Mouse (Mus musculus) liver, embryonic 14.5 days (tissue): ENCODE data around the gene Hdac9. TPM values are rescaled to one million over a fixed set of nuclear protein-coding genes. Genes with fewer than 3 reads are reported as not detected.

Experiments
- ATAC-seq: fragments of 200-750 bp; cut with Nextera tagmentation; 2 replicates; pipeline ENCODE4 v1.8.0; 2017; ENCODE audit warnings: moderate number of reproducible peaks, mild to moderate bottlenecking, moderate library complexity; ENCODE audit not compliant: insufficient read depth
- DNase-seq, 3 experiments: peaks; one replicate each; pipeline ENCODE4 v3.0.0-alpha.2; 2012 to 2013; ENCODE audit warnings: low read depth in 3 of 3, low spot score in 3 of 3
- H3K27ac ChIP-seq: fragments of 300-500 bp; sonication (generic); 2 replicates; pipeline ENCODE4 v1.5.1; 2014; ENCODE audit warnings: moderate library complexity, mild to moderate bottlenecking, control low read depth, inconsistent platforms
- H3K27me3 ChIP-seq: fragments of 300-500 bp; sonication (generic); 2 replicates; pipeline ENCODE4 v1.6.1; 2014; ENCODE audit warnings: mild to moderate bottlenecking, low read length, moderate library complexity; ENCODE audit not compliant: control insufficient read depth, insufficient read depth
- H3K36me3 ChIP-seq: fragments of 300-500 bp; sonication (generic); replicated peaks from 2 replicates; pipeline ENCODE4 v1.6.1; 2014; ENCODE audit warnings: low read depth; ENCODE audit not compliant: control insufficient read depth, insufficient read depth
- H3K4me1 ChIP-seq, 2 experiments: fragments of 200-500 bp in 1 of 2; fragments of 300-500 bp in 1 of 2; sonication (generic) in 1 of 2; replicated peaks; 2 replicates each; pipeline ENCODE4 v1.6.1; 2012 to 2014; ENCODE audit warnings: antibody characterized with exemption in 1 of 2, inconsistent platforms in 1 of 2, low read length in 1 of 2; ENCODE audit not compliant: control insufficient read depth in 2 of 2, insufficient read depth in 2 of 2
- H3K4me2 ChIP-seq: fragments of 300-500 bp; sonication (generic); 2 replicates; pipeline ENCODE4 v1.6.1; 2014; ENCODE audit warnings: low read depth, mild to moderate bottlenecking, control low read depth, moderate library complexity
- H3K4me3 ChIP-seq, 2 experiments: fragments of 200-500 bp in 1 of 2; fragments of 300-500 bp in 1 of 2; sonication (generic) in 1 of 2; 2 replicates each; pipeline ENCODE4 v1.5.1; 2012 to 2014; ENCODE audit warnings: low read depth in 2 of 2, low read length in 2 of 2, mild to moderate bottlenecking in 2 of 2, control low read depth in 1 of 2, inconsistent platforms in 1 of 2, moderate library complexity in 1 of 2; ENCODE audit not compliant: insufficient read depth in 1 of 2
- H3K9ac ChIP-seq: fragments of 300-500 bp; sonication (generic); replicated peaks from 2 replicates; pipeline ENCODE4 v1.6.1; 2014; ENCODE audit warnings: mild to moderate bottlenecking, control low read depth, moderate library complexity
- H3K9me3 ChIP-seq: fragments of 300-500 bp; sonication (generic); 2 replicates; pipeline ENCODE4 v1.6.1; 2016; ENCODE audit warnings: low read length, mixed read lengths; ENCODE audit not compliant: control insufficient read depth
- CTCF ChIP-seq: IDR thresholded peaks from 2 replicates; pipeline ENCODE4 v1.5.1; 2016; ENCODE audit warnings: antibody characterized with exemption, low read depth, control low read depth
- EP300 ChIP-seq: IDR thresholded peaks from 2 replicates; pipeline ENCODE4 v1.6.1; 2016; ENCODE audit warnings: antibody characterized with exemption, low read depth
- WGBS: fragments of 180-500 bp; shearing (Covaris S2); extraction: QIAGEN DNeasy Blood & Tissue Kit; methylation state at CpG from one replicate; pipeline ENCODE4 v1.1.7; 2014; ENCODE audit not compliant: insufficient replicate concordance; 5-methylcytosine and 5-hydroxymethylcytosine counted together
- polyA plus RNA-seq, 2 experiments: library from polyadenylated mRNA; depleted of rRNA in 1 of 2; stranded (reverse) in 1 of 2; unstranded in 1 of 2; fragments of >200 nt; fragmentation: Nextera tagmentation in 1 of 2; extraction: Ambion mirVana in 1 of 2; gene quantifications; 2 replicates each; pipeline versions ENCODE4 v1.2.1 to v1.2.3; 2012 to 2014

Hdac9 gene
- polyA plus RNA-seq, 2 experiments: 1.3 to 1.4 TPM

DNA sequence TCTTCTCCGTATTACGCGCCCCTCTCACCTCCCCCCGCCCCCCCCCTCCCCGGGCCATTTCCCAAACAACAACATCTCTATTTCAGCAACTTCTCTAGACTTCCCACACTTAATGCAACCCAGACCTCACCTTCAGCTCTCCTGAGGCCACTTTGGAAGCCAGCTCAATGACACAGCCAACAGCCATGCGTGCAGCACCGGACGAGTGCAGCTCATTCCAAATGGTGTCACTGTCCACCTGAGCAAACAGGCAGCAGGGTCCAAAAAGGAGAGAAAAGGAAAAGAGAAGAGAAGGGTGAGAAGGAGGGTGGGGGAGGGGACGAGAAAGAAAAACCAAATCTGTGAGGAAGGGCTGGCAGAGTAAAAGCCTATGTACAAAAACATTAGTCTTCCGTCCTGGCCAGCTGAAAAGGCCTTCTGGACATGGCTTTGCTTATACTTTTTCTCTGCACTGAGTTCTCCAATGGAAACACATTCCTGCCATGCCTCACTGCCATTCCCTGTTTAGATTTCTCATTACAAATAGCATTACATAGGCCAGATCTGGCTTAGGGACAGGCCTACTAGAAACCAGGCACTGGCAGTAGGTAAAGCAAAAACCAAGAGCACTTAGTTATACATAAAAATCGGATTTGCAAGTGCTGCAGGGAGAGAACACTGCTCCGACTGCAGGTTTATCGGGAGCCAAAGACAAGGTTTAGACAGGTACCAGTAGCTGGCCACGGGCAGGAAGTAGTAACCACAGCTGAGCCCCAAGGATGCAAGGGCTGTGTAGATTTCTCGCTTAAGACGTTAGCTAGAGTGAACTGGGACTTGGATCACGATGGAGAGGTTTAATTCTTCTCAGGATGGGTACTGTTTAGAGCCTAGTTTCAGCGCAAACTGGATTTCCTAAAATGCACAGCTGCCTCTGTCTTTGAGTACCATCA, 668.4 kb downstream of the Hdac9 start:
- ATAC-seq: no peak
- no peak overlapping the region for H3K4me2 ChIP-seq
- no peak overlapping the region for H3K9ac ChIP-seq

GRCm38 (mm10) chr12:34238796-34239195, 678.1 kb downstream of the Hdac9 start:
- H3K4me2 ChIP-seq: no peak overlapping the region
- TF ChIP-seq CTCF: no peak
- TF ChIP-seq EP300: no peak
- DNase-seq: no peak
- 64% methylated on average over 3 of the region's 3 CpGs for WGBS
- H3K36me3 ChIP-seq: no peaks in the 10 kb centered on the region
- H3K9ac ChIP-seq: no peak overlapping the region
- ATAC-seq: no peak
- H3K27ac ChIP-seq: no peak overlapping the region
- no peaks in the 10 kb centered on the region for H3K4me1 ChIP-seq
- no peaks in the 10 kb centered on the region for H3K9me3 ChIP-seq
- no peaks in the 10 kb centered on the region for H3K27me3 ChIP-seq
- H3K4me3 ChIP-seq: no peak overlapping the region

More for the DNA sequence above, 668.4 kb downstream of the Hdac9 start:
- no peak for TF ChIP-seq CTCF
- no peak for TF ChIP-seq EP300
- 49% methylated on average over 18 of the region's 18 CpGs for WGBS
- H3K4me3 ChIP-seq: no peak overlapping the region
- H3K9me3 ChIP-seq: no peaks in the 10 kb centered on the region
- no peak overlapping the region for H3K27ac ChIP-seq
- no peaks in the 10 kb centered on the region for H3K36me3 ChIP-seq
- no peaks in the 10 kb centered on the region for H3K4me1 ChIP-seq
- H3K27me3 ChIP-seq: no peaks in the 10 kb centered on the region
- DNase-seq: no peak

DNA sequence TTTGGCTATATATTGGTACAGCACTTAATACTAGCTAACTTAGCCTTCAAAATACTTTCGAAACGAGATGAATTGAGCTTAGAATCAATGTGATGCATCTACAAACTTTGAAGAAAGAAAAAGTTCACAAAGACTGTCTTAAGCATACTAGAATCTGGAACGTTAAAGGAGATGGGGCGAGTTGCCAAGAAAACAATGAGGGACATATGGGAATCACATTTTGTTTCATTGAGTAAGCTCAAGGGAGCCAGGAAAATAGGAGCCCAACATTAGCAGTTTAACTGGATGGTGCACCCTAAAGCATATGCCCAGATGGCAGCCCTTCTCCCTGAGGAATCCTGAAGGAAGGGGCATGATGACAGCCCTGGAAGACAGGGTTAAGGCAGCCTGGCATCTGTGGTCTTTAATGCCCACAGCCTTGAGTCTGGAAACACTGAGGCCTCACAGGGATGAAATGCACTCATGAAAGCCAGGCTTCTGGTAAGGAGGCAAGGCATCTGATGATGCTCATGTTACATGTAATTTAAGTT, 685.2 kb downstream of the Hdac9 start:
- Histone ChIP-seq H3K27me3 (no peaks in the 10 kb centered on the region), H3K9me3 (no peaks in the 10 kb centered on the region), H3K4me3 (no peak overlapping the region), H3K27ac (no peak overlapping the region), H3K4me1 (no peaks in the 10 kb centered on the region), H3K9ac (no peak overlapping the region), H3K4me2 (no peak overlapping the region), H3K36me3 (no peaks in the 10 kb centered on the region)
- 65% methylated on average over 4 of the region's 4 CpGs for WGBS
- TF ChIP-seq CTCF (no peak), EP300 (no peak)
- DNase-seq (no peak), ATAC-seq (no peak)

DNA sequence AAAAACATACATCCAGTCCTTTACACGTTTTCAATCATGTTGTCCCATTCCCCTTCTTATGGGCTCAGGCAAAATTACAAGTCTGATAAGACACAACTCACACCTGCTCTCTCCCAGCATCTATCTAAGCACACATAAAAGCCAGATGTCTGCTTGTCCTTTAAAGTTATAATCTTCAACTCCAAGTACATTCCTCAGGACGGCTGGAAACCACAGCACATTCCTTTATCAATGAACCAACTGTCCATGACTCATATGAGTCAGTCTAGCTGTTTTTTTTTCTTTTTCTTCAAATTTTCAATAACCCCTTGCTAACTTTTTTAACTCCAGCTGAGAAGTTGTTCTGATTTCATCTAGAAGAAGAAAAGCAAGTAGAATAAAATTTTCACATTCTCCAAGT, 692.4 kb downstream of the Hdac9 start:
- Histone ChIP-seq H3K4me2 (no peak overlapping the region), H3K27me3 (no peaks in the 10 kb centered on the region), H3K9ac (no peak overlapping the region), H3K36me3 (no peaks in the 10 kb centered on the region), H3K4me3 (no peak overlapping the region), H3K27ac (no peak overlapping the region), H3K9me3 (no peaks in the 10 kb centered on the region), H3K4me1 (no peaks in the 10 kb centered on the region)
- 12% methylated on average over 2 of the region's 2 CpGs for WGBS
- DNase-seq (no peak), ATAC-seq (no peak)
- TF ChIP-seq EP300 (no peak), CTCF (no peak)

GRCm38 (mm10) chr12:34221014-34221413, 695.9 kb downstream of the Hdac9 start:
- 52% methylated on average over 9 of the region's 9 CpGs for WGBS
- DNase-seq (no peak), ATAC-seq (no peak)
- H3K4me2 ChIP-seq: no peak overlapping the region
- no peaks in the 10 kb centered on the region for H3K27me3 ChIP-seq
- no peak overlapping the region for H3K9ac ChIP-seq
- no peak for TF ChIP-seq EP300
- TF ChIP-seq CTCF: no peak
- no peaks in the 10 kb centered on the region for H3K36me3 ChIP-seq
- H3K9me3 ChIP-seq: no peaks in the 10 kb centered on the region
- H3K4me3 ChIP-seq: no peak overlapping the region
- H3K27ac ChIP-seq: no peak overlapping the region
- H3K4me1 ChIP-seq: no peaks in the 10 kb centered on the region
